Mouse (Mus musculus) frontal cortex, adult 2 months (tissue): Measurements from ENCODE around the gene Haus3. TPM values are rescaled to one million over a fixed set of nuclear protein-coding genes. Genes with fewer than 3 reads are reported as not detected.

ENCODE experiments used
- DNase-seq, 2 experiments: peaks; one replicate each; pipeline ENCODE4 v3.0.0; 2022; ENCODE audit warnings: low spot score in 1 of 2; ENCODE audit errors: extremely low spot score in 1 of 2
- polyA plus RNA-seq: library from polyadenylated mRNA; depleted of rRNA; stranded (reverse); fragments of >200 nt; gene quantifications from 2 replicates; pipeline ENCODE4 v1.2.3, GENCODE M21; 2012

Gene Haus3
- polyA plus RNA-seq, 1 experiment, result 6.5 TPM

GRCm38 (mm10) chr5:34187601-34188316 is 18.4 kb upstream of the Haus3 start, which contains the start of gene Mxd4:
TSS of gene Mxd4 (minus strand) at chr5:34187720.
- DNase-seq, result peak; percentile 99 to 100

- no peak for DNase-seq
Measured at GRCm38 (mm10) chr5:34186961-34187391, 17.6 kb upstream of the Haus3 start.

GRCm38 (mm10) chr5:34186391-34186790 is 17.1 kb upstream of the Haus3 start:
- DNase-seq, result no peak

- no peak for DNase-seq
Measured at GRCm38 (mm10) chr5:34185791-34186190, 16.5 kb upstream of the Haus3 start.

- DNase-seq, result no peak
Measured at GRCm38 (mm10) chr5:34185051-34185580, 15.8 kb upstream of the Haus3 start.

- DNase-seq, result no peak
Measured at GRCm38 (mm10) chr5:34183976-34184375, 14.6 kb upstream of the Haus3 start.

- DNase-seq, result no peak
Measured at GRCm38 (mm10) chr5:34183156-34183880, 14.0 kb upstream of the Haus3 start.

GRCm38 (mm10) chr5:34182486-34182885 is 13.2 kb upstream of the Haus3 start:
- DNase-seq, result no peak

- no peak for DNase-seq
Measured at GRCm38 (mm10) chr5:34177821-34178220, 8.5 kb upstream of the Haus3 start.

- DNase-seq, result no peak
Measured at GRCm38 (mm10) chr5:34177091-34177490, 7.8 kb upstream of the Haus3 start.

GRCm38 (mm10) chr5:34176691-34177090 is 7.4 kb upstream of the Haus3 start:
- no peak for DNase-seq

- no peak for DNase-seq
Measured at GRCm38 (mm10) chr5:34175403-34175694, 6.0 kb upstream of the Haus3 start.

- no peak for DNase-seq
Measured at GRCm38 (mm10) chr5:34174550-34175402, 5.4 kb upstream of the Haus3 start.

- DNase-seq, result no peak
Measured at GRCm38 (mm10) chr5:34174021-34174420, 4.7 kb upstream of the Haus3 start.

- DNase-seq, result peak in 1 of 2 experiments; percentile 56
Measured at GRCm38 (mm10) chr5:34170726-34171125, 1.4 kb upstream of the Haus3 start.

- DNase-seq, result no peak
Measured at GRCm38 (mm10) chr5:34169954-34170353, 627 bp upstream of the Haus3 start.

- no peak for DNase-seq
Measured at GRCm38 (mm10) chr5:34167857-34168256, 1.5 kb downstream of the Haus3 start.

GRCm38 (mm10) chr5:34165793-34166192 is 3.5 kb downstream of the Haus3 start:
- DNase-seq, result no peak

- no peak for DNase-seq
Measured at GRCm38 (mm10) chr5:34148476-34148875, 20.9 kb downstream of the Haus3 start.

- DNase-seq, result peak in 1 of 2 experiments; percentile 17
Measured at GRCm38 (mm10) chr5:34147554-34147953, 21.8 kb downstream of the Haus3 start.

GRCm38 (mm10) chr5:34139751-34140150 is 29.6 kb downstream of the Haus3 start:
- peak; percentile 3 to 53 for DNase-seq
